Comparison of ENCODE assay signal across 39 mouse cellular contexts in genomic region chr6:57034674-57035073, GRCm38 (mm10). TPM values are rescaled to one million over a fixed set of nuclear protein-coding genes. Genes with fewer than 3 reads are reported as not detected.
"Had no signal": no experiment of that assay in that cellular context is flagged by ENCODE, and none has a peak within 500 bp of the region (broad histone marks: within the 10 kb centered on the region; RNA-seq: fewer than 3 reads in every experiment).

No protein-coding gene starts in this region.

- H3K9ac ChIP-seq: embryonic facial prominence, embryonic 12.5 days; embryonic facial prominence, embryonic 13.5 days; embryonic facial prominence, embryonic 15.5 days; forebrain, embryonic 12.5 days; forebrain, embryonic 13.5 days; forebrain, postnatal 0 days had no signal

- ATAC-seq: forebrain, embryonic 13.5 days; forebrain, embryonic 14.5 days; forebrain, embryonic 16.5 days; forebrain, postnatal 0 days had no signal

- H3K4me1 ChIP-seq: embryonic facial prominence, embryonic 10.5 days; embryonic facial prominence, embryonic 12.5 days; embryonic facial prominence, embryonic 13.5 days; embryonic facial prominence, embryonic 15.5 days; forebrain, embryonic 10.5 days; forebrain, embryonic 12.5 days; forebrain, embryonic 13.5 days had no signal

- H3K36me3 ChIP-seq: embryonic facial prominence, embryonic 10.5 days; embryonic facial prominence, embryonic 12.5 days; embryonic facial prominence, embryonic 13.5 days; embryonic facial prominence, embryonic 15.5 days; forebrain, embryonic 10.5 days; forebrain, embryonic 12.5 days had no signal

- H3K4me3 ChIP-seq: embryonic facial prominence, embryonic 10.5 days; embryonic facial prominence, embryonic 12.5 days; embryonic facial prominence, embryonic 13.5 days; embryonic facial prominence, embryonic 15.5 days; erythroblast, embryonic 14.5 days; forebrain, embryonic 10.5 days; forebrain, embryonic 12.5 days; forebrain, embryonic 13.5 days; gastrocnemius, adult 2 months; heart, adult 2 months had no signal

- H3K9me3 ChIP-seq: embryonic facial prominence, embryonic 10.5 days; embryonic facial prominence, embryonic 12.5 days; embryonic facial prominence, embryonic 13.5 days; embryonic facial prominence, embryonic 15.5 days; forebrain, embryonic 10.5 days; forebrain, embryonic 12.5 days; forebrain, embryonic 13.5 days had no signal

- H3K4me2 ChIP-seq: embryonic facial prominence, embryonic 12.5 days; embryonic facial prominence, embryonic 13.5 days; embryonic facial prominence, embryonic 15.5 days; forebrain, embryonic 12.5 days; forebrain, embryonic 13.5 days had no signal

- H3K27ac ChIP-seq: embryonic facial prominence, embryonic 10.5 days; embryonic facial prominence, embryonic 12.5 days; embryonic facial prominence, embryonic 13.5 days; embryonic facial prominence, embryonic 15.5 days; forebrain, embryonic 10.5 days; forebrain, embryonic 12.5 days; forebrain, embryonic 13.5 days; gastrocnemius, adult 2 months; heart, adult 2 months had no signal

- DNase-seq: cerebellum, adult 2 months; cerebellum, adult 8-10 months; cerebellum, adult 9-10 months; cerebellum, adult 9-11 months; cerebellum, postnatal 10 days; cerebellum, postnatal 14 days; cerebellum, postnatal 25 days; cerebellum, postnatal 36 days; embryo, embryonic 11 days; forebrain, postnatal 0 days; gastrocnemius, adult 2 months; gastrocnemius, postnatal 10 days; gastrocnemius, postnatal 14 days; gastrocnemius, postnatal 25 days; gastrocnemius, postnatal 36 days; heart, adult 11 months; heart, adult 18-20 months; heart, adult 2 months had no signal

- H3K27me3 ChIP-seq: embryonic facial prominence, embryonic 12.5 days; embryonic facial prominence, embryonic 13.5 days; embryonic facial prominence, embryonic 15.5 days; forebrain, embryonic 12.5 days; forebrain, embryonic 13.5 days had no signal

RNA-seq across cellular contexts. Expression of gene Vmn1r8, which starts 2.6 kb away (rescaled TPM):
- total RNA-seq: common myeloid progenitor, adult 5-6 weeks; forebrain, postnatal 0 days; gastrocnemius, adult 18-20 months; gastrocnemius, adult 2 months; gastrocnemius, adult 8-10 months; gastrocnemius, postnatal 10 days; gastrocnemius, postnatal 14 days; gastrocnemius, postnatal 25 days; gastrocnemius, postnatal 36 days; gastrocnemius, postnatal 4 days; heart, adult 18-20 months; heart, adult 2 months; heart, adult 8-10 months had no signal
- polyA plus RNA-seq: cerebellum, adult 2 months; cortical plate, adult 2 months; embryonic facial prominence, embryonic 10.5 days; embryonic facial prominence, embryonic 11.5 days; embryonic facial prominence, embryonic 12.5 days; embryonic facial prominence, embryonic 13.5 days; embryonic facial prominence, embryonic 14.5 days; embryonic facial prominence, embryonic 15.5 days; erythroblast, embryonic 14.5 days; forebrain, embryonic 10.5 days; forebrain, embryonic 11.5 days; forebrain, embryonic 12.5 days; forebrain, embryonic 13.5 days; forebrain, embryonic 14.5 days; forebrain, embryonic 16.5 days; forebrain, postnatal 0 days; frontal cortex, adult 2 months; gonadal fat pad, adult 2 months; heart, adult 2 months had no signal

RNA-seq across cellular contexts. Expression of gene Vmn1r7, which starts 9.6 kb away (rescaled TPM):
- total RNA-seq: common myeloid progenitor, adult 5-6 weeks; forebrain, postnatal 0 days; gastrocnemius, adult 18-20 months; gastrocnemius, adult 2 months; gastrocnemius, adult 8-10 months; gastrocnemius, postnatal 10 days; gastrocnemius, postnatal 14 days; gastrocnemius, postnatal 25 days; gastrocnemius, postnatal 36 days; gastrocnemius, postnatal 4 days; heart, adult 18-20 months; heart, adult 2 months; heart, adult 8-10 months had no signal
- polyA plus RNA-seq: cerebellum, adult 2 months; cortical plate, adult 2 months; embryonic facial prominence, embryonic 10.5 days; embryonic facial prominence, embryonic 11.5 days; embryonic facial prominence, embryonic 12.5 days; embryonic facial prominence, embryonic 13.5 days; embryonic facial prominence, embryonic 14.5 days; embryonic facial prominence, embryonic 15.5 days; erythroblast, embryonic 14.5 days; forebrain, embryonic 10.5 days; forebrain, embryonic 11.5 days; forebrain, embryonic 12.5 days; forebrain, embryonic 13.5 days; forebrain, embryonic 14.5 days; forebrain, embryonic 16.5 days; forebrain, postnatal 0 days; frontal cortex, adult 2 months; gonadal fat pad, adult 2 months; heart, adult 2 months had no signal

RNA-seq across cellular contexts. Expression of gene Vmn1r9, which starts 31.9 kb away (rescaled TPM):
- total RNA-seq: common myeloid progenitor, adult 5-6 weeks; forebrain, postnatal 0 days; gastrocnemius, adult 18-20 months; gastrocnemius, adult 2 months; gastrocnemius, adult 8-10 months; gastrocnemius, postnatal 10 days; gastrocnemius, postnatal 14 days; gastrocnemius, postnatal 25 days; gastrocnemius, postnatal 36 days; gastrocnemius, postnatal 4 days; heart, adult 18-20 months; heart, adult 2 months; heart, adult 8-10 months had no signal
- polyA plus RNA-seq: cerebellum, adult 2 months; cortical plate, adult 2 months; embryonic facial prominence, embryonic 10.5 days; embryonic facial prominence, embryonic 11.5 days; embryonic facial prominence, embryonic 12.5 days; embryonic facial prominence, embryonic 13.5 days; embryonic facial prominence, embryonic 14.5 days; embryonic facial prominence, embryonic 15.5 days; erythroblast, embryonic 14.5 days; forebrain, embryonic 10.5 days; forebrain, embryonic 11.5 days; forebrain, embryonic 12.5 days; forebrain, embryonic 13.5 days; forebrain, embryonic 14.5 days; forebrain, embryonic 16.5 days; forebrain, postnatal 0 days; frontal cortex, adult 2 months; gonadal fat pad, adult 2 months; heart, adult 2 months had no signal

RNA-seq across cellular contexts. Expression of gene Vmn1r6, which starts 37.6 kb away (rescaled TPM):
- total RNA-seq: common myeloid progenitor, adult 5-6 weeks; forebrain, postnatal 0 days; gastrocnemius, adult 18-20 months; gastrocnemius, adult 2 months; gastrocnemius, adult 8-10 months; gastrocnemius, postnatal 10 days; gastrocnemius, postnatal 14 days; gastrocnemius, postnatal 25 days; gastrocnemius, postnatal 36 days; gastrocnemius, postnatal 4 days; heart, adult 18-20 months; heart, adult 2 months; heart, adult 8-10 months had no signal
- polyA plus RNA-seq: cerebellum, adult 2 months; cortical plate, adult 2 months; embryonic facial prominence, embryonic 10.5 days; embryonic facial prominence, embryonic 11.5 days; embryonic facial prominence, embryonic 12.5 days; embryonic facial prominence, embryonic 13.5 days; embryonic facial prominence, embryonic 14.5 days; embryonic facial prominence, embryonic 15.5 days; erythroblast, embryonic 14.5 days; forebrain, embryonic 10.5 days; forebrain, embryonic 11.5 days; forebrain, embryonic 12.5 days; forebrain, embryonic 13.5 days; forebrain, embryonic 14.5 days; forebrain, embryonic 16.5 days; forebrain, postnatal 0 days; frontal cortex, adult 2 months; gonadal fat pad, adult 2 months; heart, adult 2 months had no signal
